Mouse (Mus musculus): ENCODE results near the gene 2310022B05Rik.

Gene 2310022B05Rik

GRCm38 (mm10) chr8:124608239-124608971 is 54.8 kb downstream of the 2310022B05Rik start:
- DNase-seq (ENCODE audit: low read depth) = peak; percentile 28

GRCm38 (mm10) chr8:124604066-124604465 is 59.1 kb downstream of the 2310022B05Rik start:
- no peak for DNase-seq (ENCODE audit: low read depth)

- DNase-seq (ENCODE audit: low read depth) = no peak
These were observed 73.8 kb downstream of the 2310022B05Rik start for GRCm38 (mm10) chr8:124589393-124589792.

- no peak for DNase-seq (ENCODE audit: low read depth)
These were observed 76.6 kb downstream of the 2310022B05Rik start for GRCm38 (mm10) chr8:124586556-124586955.

Measured in induced T-regulatory cell, adult 2 months (primary cell).